Mouse (Mus musculus) heart, embryonic 13.5 days (tissue): ENCODE measurements around the gene Gpc1. TPM values are rescaled to one million over a fixed set of nuclear protein-coding genes. Genes with fewer than 3 reads are reported as not detected.

Experiments
- ATAC-seq: fragments of 200-750 bp; cut with Nextera tagmentation; 2 replicates; pipeline ENCODE4 v1.8.0; 2017; ENCODE audit warnings: moderate TSS enrichment; ENCODE audit not compliant: insufficient number of reproducible peaks, low FRiP score, low TSS enrichment; ENCODE audit errors: extremely low read depth
- H3K27ac ChIP-seq: fragments of 300-500 bp; sonication (generic); replicated peaks from 2 replicates; pipeline ENCODE4 v1.5.1; 2015; ENCODE audit warnings: moderate library complexity, mild to moderate bottlenecking, inconsistent platforms
- H3K27me3 ChIP-seq: fragments of 300-500 bp; sonication (generic); replicated peaks from 2 replicates; pipeline ENCODE4 v1.6.1; 2015; ENCODE audit warnings: mild to moderate bottlenecking, inconsistent platforms
- H3K36me3 ChIP-seq: fragments of 300-500 bp; sonication (generic); 2 replicates; pipeline ENCODE4 v1.6.1; 2015; ENCODE audit warnings: mild to moderate bottlenecking, inconsistent platforms
- H3K4me1 ChIP-seq: fragments of 300-500 bp; sonication (generic); 2 replicates; pipeline ENCODE4 v1.6.1; 2015; ENCODE audit warnings: inconsistent platforms
- H3K4me2 ChIP-seq: fragments of 300-500 bp; sonication (generic); 2 replicates; pipeline ENCODE4 v1.6.1; 2015; ENCODE audit warnings: inconsistent platforms, mild to moderate bottlenecking, moderate library complexity
- H3K4me3 ChIP-seq: fragments of 300-500 bp; sonication (generic); 2 replicates; pipeline ENCODE4 v1.5.1; 2015; ENCODE audit warnings: moderate library complexity, mild to moderate bottlenecking, inconsistent platforms
- H3K9ac ChIP-seq: fragments of 300-500 bp; sonication (generic); 2 replicates; pipeline ENCODE4 v1.6.1; 2015; ENCODE audit warnings: inconsistent platforms, mild to moderate bottlenecking, moderate library complexity
- H3K9me3 ChIP-seq: fragments of 300-500 bp; sonication (generic); 2 replicates; pipeline ENCODE4 v1.6.1; 2016; ENCODE audit warnings: inconsistent platforms
- WGBS: fragments of 180-500 bp; shearing (Covaris S2); methylation state at CpG from one replicate; pipeline ENCODE4 v1.1.7; 2015; ENCODE audit warnings: mixed read lengths; 5-methylcytosine and 5-hydroxymethylcytosine counted together
- polyA plus RNA-seq: library from polyadenylated mRNA; unstranded; fragments of >200 nt; fragmentation: Nextera tagmentation; extraction: Ambion mirVana; gene quantifications from 2 replicates; pipeline ENCODE4 v1.2.1, GENCODE M21; 2015

Gpc1 gene
- polyA plus RNA-seq, 1 experiment from 2014 or later: 53.1 TPM

GRCm38 (mm10) chr1:92837931-92838833 is 6.7 kb downstream of the Gpc1 start:
- Histone ChIP-seq H3K36me3 (peaks cover 7% of the 10 kb centered on the region), H3K4me1 (peaks cover 27% of the 10 kb centered on the region), H3K27me3 (peaks cover 20% of the 10 kb centered on the region), H3K4me2 (no peak overlapping the region), H3K27ac (no peak overlapping the region), H3K9me3 (no peaks in the 10 kb centered on the region), H3K9ac (0 out of 2 replicates have a peak overlapping the region, but pooled peaks have one; percentile 0), H3K4me3 (no peak overlapping the region)
- WGBS: 67% methylated on average over 14 of the region's 14 CpGs
- no peak for ATAC-seq

DNA sequence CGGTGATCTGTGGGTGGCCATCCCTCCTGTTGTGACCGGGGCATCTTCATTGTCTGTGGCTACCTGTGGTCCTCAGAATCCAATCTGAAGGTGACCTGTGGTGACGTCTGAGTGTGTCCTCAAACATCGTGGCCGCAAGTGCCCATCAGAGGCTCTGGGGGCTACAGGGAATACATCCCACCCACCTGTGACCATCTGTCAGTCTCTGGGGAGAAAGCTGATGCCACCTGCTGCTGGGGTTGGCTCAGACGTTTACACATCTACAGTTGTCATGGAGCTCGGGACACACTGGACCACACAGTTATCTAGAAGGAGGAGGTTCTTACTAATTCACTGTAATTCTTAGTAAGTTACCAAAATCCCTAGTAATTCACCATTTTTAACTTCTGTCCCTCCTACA is 7.8 kb downstream of the Gpc1 start:
- Histone ChIP-seq H3K4me3 (no peak overlapping the region), H3K27ac (no peak overlapping the region), H3K36me3 (peaks cover 7% of the 10 kb centered on the region), H3K27me3 (peaks cover 13% of the 10 kb centered on the region), H3K9ac (no peak overlapping the region), H3K4me1 (peaks cover 17% of the 10 kb centered on the region), H3K9me3 (no peaks in the 10 kb centered on the region), H3K4me2 (no peak overlapping the region)
- 75% methylated on average over 7 of the region's 7 CpGs for WGBS
- no peak for ATAC-seq

- no peak for ATAC-seq
- Histone ChIP-seq H3K27ac (no peak overlapping the region), H3K4me2 (no peak overlapping the region), H3K4me1 (peaks cover 12% of the 10 kb centered on the region), H3K36me3 (peaks cover 6% of the 10 kb centered on the region), H3K9ac (no peak overlapping the region), H3K9me3 (no peaks in the 10 kb centered on the region), H3K27me3 (peaks cover 2% of the 10 kb centered on the region), H3K4me3 (no peak overlapping the region)
- WGBS: 67% methylated on average over 8 of the region's 8 CpGs
Observed at GRCm38 (mm10) chr1:92840231-92840890, 8.9 kb downstream of the Gpc1 start.

DNA sequence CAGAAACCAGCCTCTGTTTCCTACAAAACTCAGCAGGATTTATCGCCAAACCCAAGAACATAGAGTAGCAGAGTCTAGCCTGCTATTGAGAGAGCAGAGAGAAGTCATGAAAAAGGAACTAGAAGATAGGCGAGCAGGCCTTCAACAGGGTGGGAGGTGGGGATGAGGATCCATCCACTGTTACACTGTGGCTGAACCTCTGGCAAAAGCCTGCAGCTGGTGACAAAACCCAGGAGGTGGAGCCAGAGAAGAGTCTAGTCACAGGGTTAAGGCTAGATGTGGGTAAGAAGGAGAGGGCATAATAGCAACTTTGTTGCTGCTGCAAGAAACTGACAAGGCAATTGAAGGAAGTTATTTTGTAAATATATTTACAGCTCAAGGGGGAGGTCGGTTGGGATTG is 10.0 kb downstream of the Gpc1 start:
- H3K4me1 ChIP-seq: peaks cover 12% of the 10 kb centered on the region
- no peak overlapping the region for H3K27ac ChIP-seq
- WGBS: 68% methylated on average over 3 of the region's 3 CpGs
- peaks cover 3% of the 10 kb centered on the region; the same call in 1 of the 2 replicates for H3K36me3 ChIP-seq
- peaks cover 8% of the 10 kb centered on the region for H3K27me3 ChIP-seq
- no peaks in the 10 kb centered on the region for H3K9me3 ChIP-seq
- H3K9ac ChIP-seq: no peak overlapping the region
- ATAC-seq: no peak
- no peak overlapping the region for H3K4me3 ChIP-seq
- H3K4me2 ChIP-seq: no peak overlapping the region

- ATAC-seq: no peak
Observed at GRCm38 (mm10) chr1:92845889-92846288, 14.4 kb downstream of the Gpc1 start.

GRCm38 (mm10) chr1:92847873-92848839 is 16.7 kb downstream of the Gpc1 start:
- Histone ChIP-seq H3K9me3 (no peaks in the 10 kb centered on the region), H3K4me2 (peak overlapping the region; percentile 70), H3K36me3 (peaks cover 3% of the 10 kb centered on the region; the same call in 1 of the 2 replicates), H3K4me3 (peak overlapping the region; percentile 43), H3K27ac (peak overlapping the region; percentile 20; the same call in 1 of the 2 replicates), H3K4me1 (peaks cover 50% of the 10 kb centered on the region), H3K9ac (peak overlapping the region; percentile 68), H3K27me3 (peaks cover 42% of the 10 kb centered on the region)
- ATAC-seq: no peak
- 7% methylated on average over 41 of the region's 41 CpGs for WGBS

More at GRCm38 (mm10) chr1:92845889-92846288, 14.4 kb downstream of the Gpc1 start:
- H3K9me3 ChIP-seq: no peaks in the 10 kb centered on the region
- H3K4me3 ChIP-seq: no peak overlapping the region
- no peak overlapping the region for H3K4me2 ChIP-seq
- peaks cover 3% of the 10 kb centered on the region; the same call in 1 of the 2 replicates for H3K36me3 ChIP-seq
- H3K27me3 ChIP-seq: peaks cover 42% of the 10 kb centered on the region
- H3K27ac ChIP-seq: no peak overlapping the region
- H3K4me1 ChIP-seq: peaks cover 34% of the 10 kb centered on the region
- 65% methylated on average over 7 of the region's 7 CpGs for WGBS
- H3K9ac ChIP-seq: no peak overlapping the region

DNA sequence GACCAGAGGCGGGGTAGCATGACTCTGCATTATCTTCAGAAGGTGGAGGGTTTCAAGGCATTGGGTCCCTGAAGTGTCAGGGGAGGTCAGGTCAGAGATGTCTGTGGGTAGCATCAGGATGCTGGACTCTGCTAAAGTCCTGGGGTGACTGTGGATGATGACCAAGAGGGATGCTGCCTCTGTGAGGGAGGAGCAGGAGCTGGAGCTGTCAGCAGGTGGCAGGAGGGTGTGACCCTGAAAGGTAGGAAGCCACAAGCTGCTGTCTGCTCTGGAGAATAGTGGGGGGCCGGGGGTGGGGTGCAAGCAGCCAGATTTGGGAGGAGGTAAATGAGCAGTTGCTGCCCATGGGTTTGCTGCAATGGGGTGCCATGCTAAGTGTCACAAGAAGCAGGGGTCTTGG is 18.0 kb downstream of the Gpc1 start:
- Histone ChIP-seq H3K27ac (0 out of 2 replicates have a peak overlapping the region, but pooled peaks have one; percentile 20), H3K27me3 (peaks cover 42% of the 10 kb centered on the region), H3K4me2 (no peak overlapping the region), H3K4me3 (0 out of 2 replicates have a peak overlapping the region, but pooled peaks have one; percentile 3), H3K9ac (peak overlapping the region; percentile 68; the same call in 1 of the 2 replicates), H3K9me3 (no peaks in the 10 kb centered on the region), H3K4me1 (peaks cover 51% of the 10 kb centered on the region), H3K36me3 (peaks cover 11% of the 10 kb centered on the region)
- no peak for ATAC-seq
- 44% methylated on average over 2 of the region's 2 CpGs for WGBS

DNA sequence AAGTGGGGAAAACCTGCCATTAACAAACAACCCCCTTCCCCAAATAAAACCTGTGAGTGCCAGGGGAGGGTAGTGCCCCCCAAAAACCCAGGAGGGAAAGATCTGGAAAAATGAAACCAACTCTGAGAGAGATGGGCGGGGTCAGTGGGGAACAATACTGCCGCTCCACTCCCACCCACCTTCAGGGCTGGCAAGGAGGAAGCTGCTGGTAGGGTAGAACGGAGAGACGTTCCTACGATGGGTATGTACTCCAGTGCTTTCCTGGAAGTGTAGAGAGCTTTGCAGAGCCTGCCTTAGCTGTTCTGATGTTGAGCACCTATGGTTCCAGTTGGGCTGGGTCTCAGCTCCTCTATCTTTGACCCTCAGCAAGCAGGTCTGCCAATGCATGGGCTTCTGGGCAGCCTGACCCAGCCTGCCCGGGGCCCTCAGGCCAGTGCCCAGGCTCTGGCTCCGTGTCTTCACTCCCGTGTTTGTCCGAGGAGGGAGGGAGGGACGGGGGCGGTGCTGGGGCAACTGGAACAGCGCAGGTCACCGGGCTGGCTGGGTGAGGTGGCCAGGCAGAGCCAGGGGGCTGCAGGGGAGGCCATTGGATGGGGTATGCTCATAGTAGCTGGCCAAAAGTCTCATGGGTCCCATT is 18.6 kb downstream of the Gpc1 start:
- WGBS: 55% methylated on average over 13 of the region's 13 CpGs
- no peak for ATAC-seq
- Histone ChIP-seq H3K36me3 (peaks cover 17% of the 10 kb centered on the region), H3K9me3 (no peaks in the 10 kb centered on the region), H3K9ac (no peak overlapping the region), H3K4me3 (no peak overlapping the region), H3K27ac (no peak overlapping the region), H3K27me3 (peaks cover 42% of the 10 kb centered on the region), H3K4me2 (no peak overlapping the region), H3K4me1 (peaks cover 55% of the 10 kb centered on the region)

DNA sequence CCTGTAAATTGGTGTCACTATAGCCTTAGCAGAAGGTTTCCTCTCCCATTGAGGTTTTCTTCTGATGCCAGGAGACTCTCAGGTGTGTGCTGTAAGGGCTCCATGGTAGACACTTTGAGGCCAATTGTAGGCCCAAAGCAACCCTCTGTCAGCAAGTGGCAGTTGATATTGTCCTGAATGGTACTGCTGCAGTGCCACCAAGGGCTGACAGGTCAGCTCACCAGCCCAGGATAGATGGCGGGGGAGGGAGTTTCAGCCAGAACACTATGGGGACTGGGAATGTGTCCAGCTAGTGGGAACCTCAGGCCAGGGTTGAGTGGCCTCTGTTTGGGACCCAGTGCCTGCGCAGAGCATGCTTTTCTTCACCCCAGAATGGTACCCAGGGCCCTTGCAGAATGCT is 21.0 kb downstream of the Gpc1 start:
- no peak for ATAC-seq
- no peak overlapping the region for H3K4me2 ChIP-seq
- peak overlapping the region; percentile 37 for H3K27ac ChIP-seq
- no peaks in the 10 kb centered on the region for H3K9me3 ChIP-seq
- 51% methylated on average over 2 of the region's 2 CpGs for WGBS
- peaks cover 24% of the 10 kb centered on the region for H3K27me3 ChIP-seq
- H3K4me1 ChIP-seq: peaks cover 53% of the 10 kb centered on the region
- H3K36me3 ChIP-seq: peaks cover 41% of the 10 kb centered on the region
- H3K4me3 ChIP-seq: no peak overlapping the region
- H3K9ac ChIP-seq: 0 out of 2 replicates have a peak overlapping the region, but pooled peaks have one; percentile 37

- WGBS: 71% methylated on average over 6 of the region's 6 CpGs
- Histone ChIP-seq H3K9ac (no peak overlapping the region), H3K9me3 (no peaks in the 10 kb centered on the region), H3K4me2 (no peak overlapping the region), H3K4me1 (no peaks in the 10 kb centered on the region), H3K4me3 (no peak overlapping the region), H3K27ac (no peak overlapping the region), H3K36me3 (peaks cover 35% of the 10 kb centered on the region), H3K27me3 (peaks cover 7% of the 10 kb centered on the region; the same call in 1 of the 2 replicates)
- ATAC-seq: no peak
Observed at GRCm38 (mm10) chr1:92861503-92861902, 30.1 kb downstream of the Gpc1 start.
